Mouse (Mus musculus) lung, postnatal 0 days (tissue): Measurements from ENCODE around the gene Rpl21.

ENCODE experiments used
- CTCF ChIP-seq: IDR thresholded peaks from 2 replicates; pipeline ENCODE4 v1.5.1; 2016; ENCODE audit warnings: antibody characterized with exemption, mild to moderate bottlenecking
- EP300 ChIP-seq: IDR thresholded peaks from 2 replicates; pipeline ENCODE4 v1.6.1; 2016; ENCODE audit warnings: antibody characterized with exemption, mild to moderate bottlenecking, control low read depth

GRCm38 (mm10) chr5:146841301-146841700 is 8.6 kb downstream of the Rpl21 start:
- no peak for TF ChIP-seq CTCF
- no peak for TF ChIP-seq EP300
